Mouse (Mus musculus) small intestine, adult 2 months (tissue): ENCODE measurements around the gene Cfap52.

Source experiments
- CTCF ChIP-seq: fragments of 200-500 bp; IDR thresholded peaks from 2 replicates; pipeline ENCODE4 v1.5.1; 2012; ENCODE audit warnings: low read depth, mild to moderate bottlenecking, control low read depth, inconsistent platforms, low read length, moderate library complexity, mixed read lengths; ENCODE audit not compliant: insufficient replicate concordance, insufficient read length; ENCODE audit errors: extremely low read depth
- POLR2A ChIP-seq: fragments of 200-500 bp; IDR thresholded peaks from 2 replicates; pipeline ENCODE4 v1.6.1; 2012; ENCODE audit warnings: low read depth, mild to moderate bottlenecking, control low read depth, inconsistent platforms, low read length, moderate library complexity

DNA sequence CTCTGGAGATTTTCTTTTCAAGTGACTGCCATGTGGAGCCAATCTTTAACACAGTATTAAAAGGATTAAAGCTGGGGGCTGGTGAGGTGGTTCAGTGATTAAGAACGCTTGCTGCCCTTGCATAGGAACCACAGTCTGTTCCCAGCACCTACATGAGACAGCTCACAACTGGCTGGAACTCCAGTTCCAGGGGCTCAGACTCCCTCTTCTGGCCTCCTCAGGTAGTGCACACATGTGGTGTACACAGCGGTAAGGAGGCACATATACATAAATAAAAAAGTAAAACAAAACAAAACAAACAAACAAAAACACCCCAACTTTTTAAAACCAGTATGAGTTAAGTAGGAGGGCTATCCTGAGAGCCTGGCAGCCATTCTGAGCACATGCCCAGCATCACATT, 79.5 kb downstream of the Cfap52 start:
- no peak for TF ChIP-seq CTCF
- TF ChIP-seq POLR2A = no peak
